Mouse (Mus musculus) lung, postnatal 4 days (tissue): ENCODE measurements around the gene Vav2.

Experiments used
- DNase-seq, 2 experiments: peaks; one replicate each; pipeline ENCODE4 v3.0.0; 2021

The Vav2 gene

GRCm38 (mm10) chr2:27441767-27442707, 15.2 kb upstream of the Vav2 start, which contains the start of gene Brd3os:
Gene Brd3os (plus strand): TSS chr2:27442324.
- DNase-seq: peak; percentile 94 to 96

- peak; percentile 47 to 51 for DNase-seq
These were observed 11.4 kb upstream of the Vav2 start for GRCm38 (mm10) chr2:27438281-27438680.

- DNase-seq: no peak
These were observed 11.0 kb upstream of the Vav2 start for GRCm38 (mm10) chr2:27437876-27438275.

GRCm38 (mm10) chr2:27432599-27432998, 5.8 kb upstream of the Vav2 start:
- no peak for DNase-seq

- no peak for DNase-seq
These were observed 3.8 kb upstream of the Vav2 start for GRCm38 (mm10) chr2:27430621-27431020.

- DNase-seq: peak; percentile 78 to 88
These were observed 1.2 kb upstream of the Vav2 start for GRCm38 (mm10) chr2:27428071-27428470.

- DNase-seq: peak in 1 of 2 experiments; percentile 52
These were observed 403 bp downstream of the Vav2 start for GRCm38 (mm10) chr2:27426406-27426854.

- peak; percentile 46 to 64 for DNase-seq
These were observed 955 bp downstream of the Vav2 start for GRCm38 (mm10) chr2:27425751-27426405.

- peak; percentile 54 to 58 for DNase-seq
These were observed 1.6 kb downstream of the Vav2 start for GRCm38 (mm10) chr2:27425161-27425611.

- DNase-seq: peak; percentile 26 to 72
These were observed 3.2 kb downstream of the Vav2 start for GRCm38 (mm10) chr2:27423596-27423995.

- peak; percentile 67 to 81 for DNase-seq
These were observed 5.4 kb downstream of the Vav2 start for GRCm38 (mm10) chr2:27421293-27422068.

GRCm38 (mm10) chr2:27418577-27419070, 8.2 kb downstream of the Vav2 start:
- DNase-seq: peak; percentile 70 to 85

GRCm38 (mm10) chr2:27417648-27418153, 9.1 kb downstream of the Vav2 start:
- no peak for DNase-seq

- peak in 1 of 2 experiments; percentile 21 for DNase-seq
These were observed 10.4 kb downstream of the Vav2 start for GRCm38 (mm10) chr2:27416425-27416824.

- no peak for DNase-seq
These were observed 11.6 kb downstream of the Vav2 start for GRCm38 (mm10) chr2:27415060-27415783.

- peak; percentile 66 to 85 for DNase-seq
These were observed 12.7 kb downstream of the Vav2 start for GRCm38 (mm10) chr2:27413936-27414657.

GRCm38 (mm10) chr2:27413582-27413935, 13.3 kb downstream of the Vav2 start:
- no peak for DNase-seq

- no peak for DNase-seq
These were observed 14.5 kb downstream of the Vav2 start for GRCm38 (mm10) chr2:27412245-27412800.

- peak; percentile 60 to 79 for DNase-seq
These were observed 15.1 kb downstream of the Vav2 start for GRCm38 (mm10) chr2:27411688-27412174.

GRCm38 (mm10) chr2:27410518-27411140, 16.2 kb downstream of the Vav2 start:
- no peak for DNase-seq
